Mouse (Mus musculus) gastrocnemius, adult 2 months (tissue): ENCODE results near the gene Pnkd. TPM values are rescaled to one million over a fixed set of nuclear protein-coding genes. Genes with fewer than 3 reads are reported as not detected.
"Not testable (repeated sequence)": the region's sequence is repeated elsewhere in the genome, so short reads cannot be mapped to it uniquely, and the experiment has no call there.

Experiments used
- DNase-seq: peaks from one replicate; pipeline ENCODE4 v3.0.0; 2022
- H3K27ac ChIP-seq: fragments of 200-600 bp; 2 replicates; pipeline ENCODE4 v1.8.1; 2022; ENCODE audit warnings: mild to moderate bottlenecking
- H3K4me3 ChIP-seq: fragments of 200-600 bp; 2 replicates; pipeline ENCODE4 v1.8.1; 2022; ENCODE audit warnings: mild to moderate bottlenecking, moderate library complexity
- CTCF ChIP-seq: fragments of 200-600 bp; IDR thresholded peaks from 2 replicates; pipeline ENCODE4 v1.8.1; 2022; ENCODE audit warnings: antibody characterized with exemption, mild to moderate bottlenecking, moderate library complexity
- intact Hi-C: fragments of 180-260 bp; cut with DNase I; formaldehyde crosslinking; loops from one replicate; pipeline ENCODE4 v1.15.1; 2025
- microRNA-seq: library from miRNA; unstranded; fragments of <30 nt; microRNA quantifications from one replicate; pipeline ENCODE4 v1.2.0, GENCODE M21; 2021
- total RNA-seq, 2 experiments: library from RNA; stranded (reverse); gene quantifications; 2 replicates each; pipeline ENCODE4 v1.2.3; 2021

Pnkd gene
- total RNA-seq, 2 experiments from 2014 or later: 45.4 to 70.5 TPM

- Histone ChIP-seq H3K27ac (peak overlapping the region; percentile 4; the same call in 1 of the 2 replicates), H3K4me3 (peak overlapping the region; percentile 99; the same call in 1 of the 2 replicates)
- DNase-seq: no peak
- TF ChIP-seq CTCF: no peak
- intact Hi-C loops: loop anchor here (10.0 kb wide), 1 partner anchor 921 kb away; the partner anchor contains the start of gene Dnpep
Observed at GRCm38 (mm10) chr1:74393697-74394096, 109.0 kb downstream of the Pnkd start.

GRCm38 (mm10) chr1:74394311-74394710 lies 109.6 kb downstream of the Pnkd start:
- no peak for DNase-seq
- Histone ChIP-seq H3K4me3 (no peak overlapping the region), H3K27ac (0 out of 2 replicates have a peak overlapping the region, but pooled peaks have one; percentile 4)
- no peak for TF ChIP-seq CTCF
- intact Hi-C loops: loop anchor here (10.0 kb wide), 1 partner anchor 920 kb away; the partner anchor contains the start of gene Dnpep

GRCm38 (mm10) chr1:74394858-74395257 lies 110.1 kb downstream of the Pnkd start:
- H3K4me3 ChIP-seq: no peak overlapping the region
- no peak for TF ChIP-seq CTCF
- intact Hi-C loops: loop anchor here (10.0 kb wide), 1 partner anchor 920 kb away; the partner anchor contains the start of gene Dnpep
- peak overlapping the region; percentile 24; the same call in 1 of the 2 replicates for H3K27ac ChIP-seq
- no peak for DNase-seq

GRCm38 (mm10) chr1:74395290-74395689 lies 110.6 kb downstream of the Pnkd start:
- DNase-seq: no peak
- intact Hi-C loops: loop anchor here (10.0 kb wide), 1 partner anchor 920 kb away; the partner anchor contains the start of gene Dnpep
- no peak overlapping the region for H3K4me3 ChIP-seq
- peak overlapping the region; percentile 24; the same call in 1 of the 2 replicates for H3K27ac ChIP-seq
- TF ChIP-seq CTCF: no peak

- H3K27ac ChIP-seq: peak overlapping the region; percentile 92
- intact Hi-C loops: loop anchor here (10.0 kb wide), 1 partner anchor 918 kb away; the partner anchor contains the start of gene Dnpep
- H3K4me3 ChIP-seq: peak overlapping the region; percentile 78
- DNase-seq: not testable (repeated sequence)
Observed at GRCm38 (mm10) chr1:74396456-74397222, 111.9 kb downstream of the Pnkd start.

- Histone ChIP-seq H3K4me3 (peak overlapping the region; percentile 78), H3K27ac (peak overlapping the region; percentile 92)
- peak; percentile 100 for DNase-seq
- intact Hi-C loops: loop anchor here (10.0 kb wide), 1 partner anchor 917 kb away; the partner anchor contains the start of gene Dnpep
- peak; percentile 87 for TF ChIP-seq CTCF
Observed at GRCm38 (mm10) chr1:74397268-74397918, 112.7 kb downstream of the Pnkd start.

GRCm38 (mm10) chr1:74397919-74398451 lies 113.3 kb downstream of the Pnkd start:
- Histone ChIP-seq H3K27ac (peak overlapping the region; percentile 92), H3K4me3 (peak overlapping the region; percentile 78)
- TF ChIP-seq CTCF: peak; percentile 83
- peak; percentile 75 for DNase-seq
- intact Hi-C loops: loop anchor here (10.0 kb wide), 1 partner anchor 917 kb away; the partner anchor contains the start of gene Dnpep

- no peak for DNase-seq
- intact Hi-C loops: loop anchor here (5.0 kb wide), 1 partner anchor 52 kb away; no protein-coding TSS in a partner anchor
- Histone ChIP-seq H3K27ac (no peak overlapping the region), H3K4me3 (no peak overlapping the region)
- TF ChIP-seq CTCF: no peak
Observed at GRCm38 (mm10) chr1:74400531-74400930, 115.8 kb downstream of the Pnkd start.

- no peak for DNase-seq
- no peak for TF ChIP-seq CTCF
- H3K4me3 ChIP-seq: no peak overlapping the region
- H3K27ac ChIP-seq: no peak overlapping the region
- intact Hi-C loops: loop anchor here (5.0 kb wide), 1 partner anchor 51 kb away; no protein-coding TSS in a partner anchor
Observed at GRCm38 (mm10) chr1:74401015-74401702, 116.4 kb downstream of the Pnkd start.

Small RNA genes within 50 kb of the gene (microRNA-seq; reads per million reads assigned to microRNA genes)
- gene Mir26b: 42,152 reads per million, percentile 97 among the genes with 10 or more reads in this experiment

Other genes starting within 250 kb of the Pnkd start
- 100 to 1,000 TPM; 294 to 305 TPM for gene Tns1, start 160.5 kb upstream of the Pnkd start, total RNA-seq
- gene Rufy4, start 159.4 kb upstream of the Pnkd start, total RNA-seq: under 1 TPM in 1 of 2 experiments, not detected in 1; 0.08 TPM
- gene Cxcr2, start 130.9 kb upstream of the Pnkd start, total RNA-seq: under 1 TPM in 1 of 2 experiments, not detected in 1; 0.10 TPM
- gene Cxcr1, start 90.3 kb upstream of the Pnkd start, total RNA-seq: not detected
- 10 to 100 TPM; 58.8 to 78.5 TPM for gene Arpc2, start 48.8 kb upstream of the Pnkd start, total RNA-seq
- gene Gpbar1, start 6.4 kb upstream of the Pnkd start, total RNA-seq: not detected
- 10 to 100 TPM; 69.4 to 76.1 TPM for gene Aamp, start 192 bp upstream of the Pnkd start, total RNA-seq
- 10 to 100 TPM; 35.2 to 35.4 TPM for gene Tmbim1, start 20.7 kb downstream of the Pnkd start, total RNA-seq
- gene Catip, start 77.2 kb downstream of the Pnkd start, total RNA-seq: under 1 TPM in 1 of 2 experiments, not detected in 1; 0.13 TPM
- 1 to 10 TPM; 3.8 to 5.6 TPM for gene Slc11a1, start 90.3 kb downstream of the Pnkd start, total RNA-seq
- 100 to 1,000 TPM in 1 of 2 experiments, 10 to 100 TPM in 1; 92.2 to 111 TPM for gene Ctdsp1, start 106.6 kb downstream of the Pnkd start, total RNA-seq
- gene Vil1, start 124.4 kb downstream of the Pnkd start, total RNA-seq: not detected
- 10 to 100 TPM; 12.0 to 16.3 TPM for gene Cnot9, start 221.1 kb downstream of the Pnkd start, total RNA-seq